Mouse (Mus musculus): ENCODE measurements around the gene Snapin.

The Snapin gene

DNA sequence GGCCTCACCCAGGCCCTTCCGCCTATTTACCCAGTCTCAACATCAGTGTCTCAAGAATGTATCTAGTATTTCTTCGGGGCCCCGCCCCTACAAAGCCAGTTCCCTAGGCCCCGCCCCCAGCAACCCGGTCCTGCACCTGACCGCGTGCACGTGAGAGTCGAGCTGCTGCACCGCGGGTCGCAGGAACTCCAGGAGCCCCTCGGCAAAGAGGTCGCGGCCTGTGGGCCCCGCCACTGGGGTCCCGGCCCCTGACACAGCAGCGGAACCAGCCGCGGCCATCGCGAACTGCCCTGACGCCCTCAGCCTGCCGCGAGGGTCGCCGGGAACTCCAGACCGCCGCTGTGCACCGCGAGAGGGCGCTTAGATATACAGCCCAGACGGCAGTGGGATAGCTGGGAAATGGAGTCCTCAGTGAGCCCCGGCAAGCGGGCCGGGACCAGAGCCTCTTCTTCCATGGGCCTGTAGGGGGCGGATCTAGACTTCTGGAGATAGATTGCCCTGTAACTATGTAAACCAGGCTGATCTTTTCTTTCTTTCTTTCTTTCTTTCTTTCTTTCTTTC lies at the start of gene Snapin:
Gene Snapin (minus strand): TSS at position 338 of the 561 bp plus-strand sequence.
- in situ Hi-C loops (cut with MboI, MseI): loop anchor here (5.0 kb wide), 1 partner anchor 97 kb away; no protein-coding TSS in a partner anchor

DNA sequence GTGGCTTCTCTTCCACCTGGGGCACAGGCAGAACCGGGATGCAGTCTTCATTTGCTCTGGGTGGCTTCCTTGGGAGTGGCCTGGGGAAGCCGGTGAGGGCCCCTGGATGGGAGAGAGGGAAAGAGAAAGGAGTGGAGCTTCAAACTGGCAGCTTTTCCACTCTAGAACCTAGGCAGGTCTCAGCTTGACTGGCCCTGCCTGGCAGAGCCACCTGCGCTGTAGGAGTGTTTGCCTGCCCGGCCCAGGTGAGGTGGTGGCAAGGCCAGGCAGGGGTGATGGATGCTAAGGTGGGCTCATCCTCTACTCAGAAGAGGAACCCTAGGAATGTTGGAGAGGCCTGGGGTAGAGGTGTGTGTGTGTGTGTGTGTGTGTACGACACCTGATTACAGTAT lies 47.1 kb upstream of the Snapin start:
- in situ Hi-C loops (cut with MboI, MseI): no loop called here

DNA sequence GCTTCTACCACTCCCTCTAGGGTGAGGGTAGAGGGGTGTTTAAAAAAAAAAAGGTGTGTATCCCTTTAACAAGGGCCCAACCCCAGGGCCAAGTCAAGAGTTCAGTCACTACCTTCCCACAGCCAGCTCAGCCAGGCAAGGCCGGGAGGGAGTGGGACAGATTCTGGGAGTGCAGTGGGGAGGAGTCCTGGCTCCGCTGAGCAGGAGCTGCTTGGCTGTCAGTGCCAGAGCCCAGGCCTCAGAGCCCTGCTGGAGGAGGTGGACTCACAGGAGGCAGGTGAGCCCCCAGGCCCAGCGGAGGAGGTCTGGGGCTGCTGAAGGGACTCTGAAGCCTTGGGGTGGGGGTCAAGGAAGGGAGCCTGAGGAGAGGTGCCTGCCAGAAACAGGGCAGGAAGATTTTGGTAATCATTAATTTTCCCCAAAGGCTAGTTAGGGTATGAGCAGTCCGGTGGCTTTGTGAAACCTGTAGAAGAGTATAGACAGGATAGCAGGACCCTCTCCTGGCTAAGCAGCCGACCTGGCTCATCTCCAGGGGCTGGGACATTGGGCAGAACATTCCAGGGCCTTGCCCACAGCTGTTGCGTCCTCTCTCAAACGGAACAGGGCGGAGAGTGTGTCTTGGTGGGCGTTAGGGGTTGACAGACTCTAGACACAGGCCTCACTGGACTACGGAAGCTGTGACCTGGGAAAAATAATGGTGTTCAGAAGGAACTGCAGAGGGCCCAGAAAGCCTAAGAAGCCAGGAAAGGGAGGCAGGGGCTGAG lies 46.5 kb upstream of the Snapin start, which contains the start of gene S100a16:
Gene S100a16 (plus strand): TSS at position 114 of the 764 bp plus-strand sequence.
- in situ Hi-C loops (cut with MboI, MseI): no loop called here

DNA sequence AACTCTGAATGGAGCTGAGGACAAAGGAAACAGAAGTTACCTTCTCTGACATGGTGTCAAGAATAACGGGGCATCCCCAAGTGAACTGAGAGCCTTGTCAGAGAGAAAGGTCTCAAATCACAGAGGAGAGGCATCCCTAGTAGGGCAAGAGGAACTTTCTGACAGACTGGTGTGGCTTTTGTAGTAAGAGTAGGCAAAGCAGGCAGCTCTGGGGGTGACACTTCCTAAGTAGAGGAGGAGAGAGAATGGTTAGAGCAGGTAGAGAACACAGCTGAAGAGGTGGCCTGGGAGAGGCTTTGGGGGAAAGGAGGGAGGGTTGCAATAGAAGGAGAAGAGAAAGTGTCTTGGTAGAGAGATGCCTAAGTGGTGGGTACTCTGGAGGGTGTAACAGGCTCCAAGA lies 44.6 kb upstream of the Snapin start:
- in situ Hi-C loops (cut with MboI, MseI): no loop called here

DNA sequence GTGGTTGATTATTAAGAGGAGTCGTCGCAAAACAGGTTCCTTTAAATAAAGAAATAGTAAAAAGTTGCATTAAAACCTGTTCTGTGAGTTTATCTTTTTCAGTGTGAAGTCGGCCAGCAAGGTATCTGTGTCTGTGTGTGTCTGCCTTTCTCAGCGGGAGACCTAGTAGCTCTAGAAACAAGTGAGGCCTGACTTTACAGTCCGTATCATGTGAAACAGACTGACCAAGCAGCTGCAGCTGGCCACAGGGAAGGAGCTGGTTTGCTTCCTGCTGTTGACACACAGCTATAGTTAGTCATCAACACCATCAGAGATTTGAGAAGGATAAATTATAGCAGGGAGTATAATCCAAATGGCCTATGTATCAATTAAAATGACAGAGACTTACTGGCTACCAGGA lies 40.9 kb upstream of the Snapin start:
- in situ Hi-C loops (cut with MboI, MseI): no loop called here

DNA sequence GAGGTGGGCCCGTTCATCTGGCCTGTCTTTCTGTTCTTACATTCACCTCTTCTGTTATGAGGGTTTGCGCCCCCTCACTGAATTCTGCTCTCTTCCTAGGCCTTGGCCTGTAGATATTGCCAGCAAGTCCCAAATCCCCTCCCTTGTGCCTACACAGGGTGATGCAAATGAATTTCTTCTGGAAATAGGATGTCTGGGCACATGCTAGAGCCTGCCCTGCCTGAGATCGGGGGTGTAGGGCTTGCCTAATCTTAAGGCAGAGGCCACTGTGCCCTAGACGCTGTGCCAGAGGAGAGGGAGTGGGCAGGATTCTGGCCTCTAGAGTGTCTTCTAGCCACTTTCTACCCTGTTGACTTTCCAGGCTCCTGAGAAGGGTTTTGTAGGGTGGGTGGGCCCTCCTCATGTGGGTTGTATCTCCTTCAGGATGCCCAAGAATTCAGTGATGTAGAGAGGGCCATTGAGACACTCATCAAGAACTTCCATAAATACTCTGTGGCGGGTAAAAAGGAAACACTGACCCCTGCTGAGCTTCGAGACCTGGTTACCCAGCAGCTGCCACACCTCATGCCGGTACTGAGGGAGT lies 36.5 kb upstream of the Snapin start:
- in situ Hi-C loops (cut with MboI, MseI): loop anchor here (5.0 kb wide), 1 partner anchor 85 kb away; the partner anchor contains the start of gene S100a6

DNA sequence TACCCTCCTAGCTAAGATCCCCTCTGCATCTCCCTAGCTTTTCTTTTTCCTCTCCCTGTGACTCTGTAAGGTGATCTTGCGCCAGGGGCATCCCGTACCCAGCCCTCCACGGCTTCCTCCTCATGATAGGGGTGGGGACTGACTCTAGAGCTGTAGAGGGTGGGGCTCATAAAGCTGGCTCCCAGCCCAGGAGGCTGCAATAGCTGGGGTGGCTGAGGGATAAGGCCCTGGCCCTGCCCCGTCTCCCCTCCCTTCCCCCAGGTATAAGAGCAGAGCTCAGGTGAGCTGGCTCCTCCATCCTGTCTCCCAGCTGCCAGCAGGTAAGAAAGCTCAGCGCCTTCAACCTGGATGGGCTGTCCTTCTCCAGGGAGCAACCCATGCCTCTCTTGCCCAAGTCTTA lies 35.7 kb upstream of the Snapin start, which contains the start of gene S100a14:
Gene S100a14 (plus strand): TSS at position 277 of the 400 bp plus-strand sequence.
- in situ Hi-C loops (cut with MboI, MseI): loop anchor here (5.0 kb wide), 1 partner anchor 86 kb away; the partner anchor contains the start of gene S100a6

DNA sequence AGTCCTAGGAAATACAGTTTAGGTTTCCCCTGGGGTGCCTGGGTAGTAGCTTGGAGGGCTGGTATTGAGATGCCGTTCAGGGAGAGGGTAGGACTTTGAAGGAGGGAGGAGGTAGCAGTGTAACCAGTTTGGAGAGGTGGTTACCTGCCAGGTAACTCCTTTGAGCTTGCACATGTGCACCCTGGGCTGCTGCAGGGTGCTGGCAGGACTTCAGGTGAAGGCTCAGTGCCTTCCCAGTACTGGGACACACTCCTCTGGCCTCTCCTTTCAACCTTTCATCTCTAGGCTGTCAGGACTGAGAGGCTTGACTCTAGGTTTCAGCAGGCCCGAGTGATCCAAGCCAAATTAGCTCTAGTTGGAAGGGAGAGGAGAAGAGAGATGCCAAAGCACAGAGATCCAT lies 35.2 kb upstream of the Snapin start:
- in situ Hi-C loops (cut with MboI, MseI): loop anchor here (5.0 kb wide), 1 partner anchor 86 kb away; the partner anchor contains the start of gene S100a6

DNA sequence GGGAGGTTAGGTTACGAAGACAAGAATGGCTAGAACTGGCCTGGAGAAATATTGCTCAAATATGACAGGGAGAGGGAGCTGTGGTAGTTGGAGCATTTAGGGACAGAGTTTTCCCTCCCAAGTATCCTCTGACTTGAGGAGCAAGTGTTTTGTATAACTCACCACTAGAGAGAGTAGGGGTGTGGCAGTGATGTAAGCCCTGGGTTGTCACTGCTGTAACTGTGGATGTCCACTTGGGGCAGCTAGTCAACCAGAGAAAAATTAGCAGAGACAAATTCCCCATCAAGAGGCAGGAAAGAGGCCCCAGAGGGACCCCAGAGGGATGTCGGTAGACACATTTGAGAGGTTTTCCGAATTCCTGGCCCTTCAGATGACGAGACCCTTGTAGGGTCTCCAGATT lies 34.6 kb upstream of the Snapin start:
- in situ Hi-C loops (cut with MboI, MseI): loop anchor here (5.0 kb wide), 1 partner anchor 87 kb away; the partner anchor contains the start of gene S100a6

DNA sequence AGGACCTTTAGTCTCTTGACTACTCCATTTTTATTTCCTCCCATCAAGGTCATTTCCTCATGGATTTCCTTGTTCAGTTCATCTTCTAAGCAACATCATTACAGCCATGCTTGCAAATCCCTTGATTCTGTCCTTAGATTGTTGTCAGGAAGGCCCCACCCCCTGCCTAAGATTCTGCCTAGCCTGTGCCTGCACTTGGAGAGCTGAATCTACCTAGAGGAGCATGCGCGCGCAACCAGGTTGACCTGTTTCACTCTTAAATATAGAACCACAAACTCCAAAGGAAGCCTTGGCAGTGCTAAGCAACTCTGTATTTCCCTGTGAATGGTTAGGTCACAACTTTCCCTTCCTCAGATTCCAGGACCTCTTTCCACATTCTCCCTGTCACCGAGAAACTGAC lies 26.9 kb upstream of the Snapin start:
- in situ Hi-C loops (cut with MboI, MseI): loop anchor here (10.0 kb wide), 1 partner anchor 127 kb away; no protein-coding TSS in a partner anchor

DNA sequence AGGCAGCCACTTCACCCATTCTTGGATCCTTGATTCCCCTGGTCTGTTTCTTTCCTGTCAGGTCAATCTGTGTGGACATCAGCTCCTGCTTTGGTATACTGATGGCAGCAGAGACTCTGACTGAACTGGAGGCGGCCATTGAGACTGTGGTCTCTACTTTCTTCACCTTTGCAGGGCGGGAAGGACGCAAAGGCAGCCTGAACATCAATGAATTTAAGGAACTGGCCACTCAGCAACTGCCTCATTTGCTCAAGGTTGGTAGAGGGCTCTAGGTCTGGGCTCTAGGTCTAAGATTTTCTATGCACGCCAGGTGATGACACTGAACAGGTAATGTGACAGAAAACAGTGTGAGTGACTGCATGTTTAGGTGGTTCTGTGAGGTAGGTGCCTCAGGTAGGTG lies 25.0 kb upstream of the Snapin start:
- in situ Hi-C loops (cut with MboI, MseI): loop anchor here (10.0 kb wide), 1 partner anchor 129 kb away; no protein-coding TSS in a partner anchor

DNA sequence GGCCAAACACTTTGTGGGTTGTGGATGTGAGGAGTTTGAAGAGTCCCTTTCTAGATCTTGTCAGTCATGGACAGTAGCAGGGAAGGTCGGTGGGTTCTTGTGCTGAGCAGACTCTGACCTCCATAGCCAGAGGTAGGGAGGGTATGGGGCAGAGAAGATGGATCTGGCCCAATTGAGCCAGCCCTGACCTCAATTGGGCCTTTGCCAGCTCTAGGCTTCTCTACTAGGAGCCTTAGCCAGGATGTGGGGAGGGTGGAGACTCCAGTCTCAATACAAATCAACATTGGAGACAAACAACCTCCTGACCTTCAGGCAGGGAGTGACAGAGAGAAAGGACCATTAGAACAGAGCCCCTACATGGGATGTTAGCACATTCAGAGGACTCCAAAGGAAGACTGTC lies 24.4 kb upstream of the Snapin start:
- in situ Hi-C loops (cut with MboI, MseI): loop anchor here (10.0 kb wide), 1 partner anchor 130 kb away; no protein-coding TSS in a partner anchor

DNA sequence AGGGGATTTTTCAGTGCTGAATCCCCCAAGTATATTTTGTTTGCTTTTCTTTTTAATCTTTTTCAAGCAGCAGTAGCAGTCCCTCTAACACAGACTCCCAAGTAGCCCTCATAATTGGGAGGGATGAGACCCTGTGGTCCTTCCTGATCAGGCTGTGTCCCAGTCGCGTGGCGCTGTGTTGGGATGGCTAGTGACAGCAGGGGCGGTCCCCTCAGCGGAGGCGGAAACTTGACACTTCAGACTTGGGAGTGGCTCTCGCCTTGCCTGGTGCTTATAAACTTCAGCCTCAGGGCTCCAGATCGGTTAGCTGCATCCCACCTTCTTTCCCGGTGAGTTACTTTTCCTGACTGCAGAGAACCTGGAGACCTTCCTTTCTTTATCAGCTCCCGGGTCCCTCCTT lies 23.9 kb upstream of the Snapin start:
- in situ Hi-C loops (cut with MboI, MseI): loop anchor here (10.0 kb wide), 1 partner anchor 130 kb away; no protein-coding TSS in a partner anchor

DNA sequence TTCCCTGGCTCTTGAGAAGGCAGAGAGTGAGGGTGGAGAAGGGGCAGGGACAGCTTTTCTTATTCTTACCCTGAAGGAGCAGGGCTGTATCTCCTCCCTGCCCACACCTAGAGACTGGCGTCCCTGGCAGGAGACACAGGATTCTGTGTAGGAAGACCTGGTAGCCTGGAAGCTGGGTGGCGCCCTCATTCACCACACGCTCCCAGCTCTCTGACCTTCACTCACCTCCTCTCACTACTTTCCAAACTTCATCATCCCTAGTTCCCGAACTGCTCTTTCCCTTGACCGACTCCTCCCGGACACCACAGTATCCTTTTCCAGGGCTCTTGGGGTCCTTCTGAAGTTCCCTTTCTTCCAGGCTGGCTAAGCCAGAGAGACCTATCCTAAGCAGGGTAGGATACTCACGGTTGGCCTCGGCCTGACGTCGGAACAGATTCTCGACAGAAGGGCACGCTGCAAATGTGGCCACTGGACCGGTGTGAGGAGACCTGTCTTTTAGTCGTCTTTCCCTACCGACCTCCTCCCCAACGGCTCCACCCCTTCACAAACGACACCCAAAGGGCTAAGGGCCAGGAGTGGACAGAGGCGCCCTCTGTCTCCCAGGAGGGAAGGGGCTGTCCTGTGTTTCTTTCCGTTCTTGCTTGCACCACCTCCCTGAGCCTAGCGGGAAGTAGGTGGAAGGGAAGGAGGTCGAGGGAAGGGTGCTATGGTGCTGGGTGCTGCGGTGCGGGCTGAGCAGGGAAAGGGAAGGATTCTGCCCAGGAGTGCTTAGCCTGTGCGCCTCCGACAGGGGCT lies 23.2 kb upstream of the Snapin start, which contains the start of the genes S100a1 and S100a13:
Gene S100a1 (minus strand): TSS at position 597 of the 795 bp plus-strand sequence.
Gene S100a13 (plus strand): TSS at position 640 of the 795 bp plus-strand sequence.
- in situ Hi-C loops (cut with MboI, MseI): loop anchor here (10.0 kb wide), 1 partner anchor 131 kb away; no protein-coding TSS in a partner anchor

DNA sequence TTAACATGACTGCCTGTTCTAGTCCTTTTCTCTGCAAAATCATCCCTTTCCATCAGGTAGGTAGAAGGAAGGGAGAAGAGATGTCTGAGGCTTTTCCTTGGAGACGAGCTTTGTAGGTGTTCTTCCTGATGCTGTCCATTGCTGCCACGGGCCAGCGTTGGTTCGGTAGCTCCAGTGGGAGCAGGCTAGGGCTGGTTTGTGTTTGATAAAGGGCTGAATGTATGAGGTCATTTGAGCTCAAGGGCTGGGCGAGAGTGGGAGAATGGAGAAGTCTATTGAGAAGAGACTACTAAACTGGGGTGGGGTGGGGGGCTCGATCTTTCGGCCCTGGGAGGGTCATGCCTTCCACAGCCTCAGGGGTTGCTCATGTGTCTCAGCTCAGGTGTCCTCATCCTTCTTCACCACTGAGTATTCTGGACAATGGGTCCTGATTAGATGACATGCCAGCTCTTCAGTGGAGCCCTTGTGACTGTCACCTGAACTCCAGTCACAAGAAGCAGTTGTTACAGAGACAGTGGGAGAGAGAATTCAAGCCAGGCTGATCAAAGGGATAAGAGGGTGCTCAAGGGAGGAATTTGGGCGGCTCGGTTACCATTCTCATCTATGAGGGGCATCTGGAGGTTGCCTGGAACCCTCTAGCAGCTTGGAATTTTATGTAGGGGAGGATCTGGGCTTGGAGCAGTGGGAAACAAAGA lies 22.3 kb upstream of the Snapin start:
- in situ Hi-C loops (cut with MboI, MseI): loop anchor here (10.0 kb wide), 1 partner anchor 132 kb away; no protein-coding TSS in a partner anchor

DNA sequence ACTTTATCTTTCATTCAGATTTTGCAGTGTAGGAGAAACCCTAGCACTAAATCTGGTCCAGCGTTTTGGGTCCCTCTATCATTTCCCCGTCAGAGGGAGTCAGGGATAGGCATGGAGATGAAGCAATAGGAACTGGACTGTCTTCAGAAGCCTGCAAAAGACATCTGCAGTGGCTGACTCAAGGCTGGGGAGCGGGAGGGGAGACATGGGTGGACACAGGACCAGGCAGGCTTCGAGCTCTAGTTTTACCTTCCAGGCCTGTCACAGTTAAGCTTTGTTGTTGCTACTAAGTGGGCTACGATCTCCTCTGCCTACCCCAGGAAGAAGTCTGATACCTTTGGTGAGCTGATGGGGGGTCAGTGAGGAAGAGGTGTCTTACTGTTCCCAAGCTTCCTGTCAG lies 21.4 kb upstream of the Snapin start:
- in situ Hi-C loops (cut with MboI, MseI): loop anchor here (10.0 kb wide), 1 partner anchor 133 kb away; no protein-coding TSS in a partner anchor

DNA sequence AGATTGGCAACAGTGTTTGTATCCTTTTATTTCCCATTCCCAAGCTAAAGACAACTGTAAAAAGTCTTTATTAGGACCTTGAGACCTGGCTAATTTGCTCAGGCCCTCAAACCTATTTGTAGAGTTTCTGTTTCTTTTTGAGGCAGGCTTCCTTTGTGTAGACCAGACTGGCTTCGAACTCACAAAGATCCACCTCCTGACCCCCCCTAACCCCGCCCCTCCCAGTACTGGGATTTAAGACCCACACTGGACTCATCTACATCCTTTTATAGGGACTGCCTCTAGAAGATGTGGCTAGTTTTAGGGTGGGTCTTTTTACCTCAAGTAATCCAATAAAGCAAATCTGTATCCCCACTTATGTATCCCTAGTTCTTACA lies 18.9 kb upstream of the Snapin start:
- in situ Hi-C loops (cut with MboI, MseI): loop anchor here (10.0 kb wide), 1 partner anchor 135 kb away; no protein-coding TSS in a partner anchor

DNA sequence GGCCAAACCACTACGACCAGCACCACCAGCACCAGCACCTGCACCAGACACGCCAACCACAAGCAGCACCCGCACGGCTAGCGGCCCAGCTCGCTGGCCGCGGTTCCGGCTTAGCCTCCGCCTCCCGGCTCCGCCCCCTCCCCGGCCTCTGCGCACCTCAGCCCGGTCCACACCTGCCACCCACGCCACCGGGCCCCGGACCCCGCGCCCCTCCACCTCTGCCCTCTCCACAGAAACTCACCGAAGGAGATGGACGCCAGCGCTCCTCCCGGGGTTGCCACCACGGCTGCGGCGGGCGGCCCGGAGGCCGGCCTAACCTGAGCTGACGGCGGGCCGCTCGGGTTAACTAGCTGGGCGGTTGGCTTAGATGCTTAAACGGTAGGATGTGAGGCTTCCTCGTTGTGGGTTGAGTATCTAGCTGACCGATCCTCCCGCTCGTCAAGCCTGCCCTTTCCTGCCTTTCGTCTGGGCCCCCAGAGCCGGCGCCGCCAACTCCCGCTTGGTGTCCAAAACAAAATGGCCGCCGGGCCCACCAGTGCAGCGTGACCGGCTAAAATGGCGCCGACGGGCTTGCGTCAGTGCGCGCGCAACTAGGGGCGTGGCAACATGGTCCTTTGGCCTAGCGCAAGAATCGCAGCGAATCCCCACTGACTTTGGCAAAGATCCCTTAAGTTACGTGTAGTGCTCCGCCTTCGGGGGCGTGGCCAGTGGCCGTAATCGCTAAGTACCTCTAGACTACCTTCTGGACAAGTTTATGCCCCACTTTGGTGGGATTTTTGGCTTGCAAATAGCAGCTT lies 18.3 kb upstream of the Snapin start, which contains the start of gene Chtop:
Gene Chtop (minus strand): TSS at position 549 of the 797 bp plus-strand sequence.
- in situ Hi-C loops (cut with MboI, MseI): no loop called here

DNA sequence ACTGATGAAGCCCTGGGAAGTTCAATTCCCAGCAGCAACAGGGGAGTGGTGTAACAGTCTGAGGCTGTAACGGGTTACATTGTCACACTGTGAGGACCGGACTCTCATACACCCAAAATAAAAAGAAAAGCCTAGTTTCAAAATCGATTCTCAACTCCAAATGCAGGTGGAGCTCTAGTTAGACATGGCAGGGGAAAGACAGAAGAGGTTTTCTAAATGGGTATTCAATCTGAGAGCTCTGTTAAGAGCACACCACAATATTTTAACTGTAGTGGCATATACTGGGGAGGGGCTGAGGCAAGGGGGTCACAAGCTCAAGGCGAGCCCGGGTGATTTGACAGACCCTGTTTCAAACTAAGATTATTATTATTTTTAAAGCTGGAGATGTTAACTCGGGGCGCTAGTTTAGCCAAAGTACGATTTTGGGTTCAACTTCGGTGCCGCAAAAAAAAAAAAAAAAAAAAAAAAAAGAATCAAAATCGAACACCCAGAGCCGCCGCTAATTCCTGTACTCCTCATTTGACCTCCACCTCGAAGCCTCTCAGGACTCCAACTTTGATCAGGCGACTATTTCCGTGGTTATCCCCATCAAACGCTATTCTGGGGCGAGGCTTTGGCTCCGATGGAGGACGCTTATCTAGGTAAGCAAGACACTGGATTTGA lies 17.6 kb upstream of the Snapin start:
- in situ Hi-C loops (cut with MboI, MseI): no loop called here
